In the genomic region with DNA sequence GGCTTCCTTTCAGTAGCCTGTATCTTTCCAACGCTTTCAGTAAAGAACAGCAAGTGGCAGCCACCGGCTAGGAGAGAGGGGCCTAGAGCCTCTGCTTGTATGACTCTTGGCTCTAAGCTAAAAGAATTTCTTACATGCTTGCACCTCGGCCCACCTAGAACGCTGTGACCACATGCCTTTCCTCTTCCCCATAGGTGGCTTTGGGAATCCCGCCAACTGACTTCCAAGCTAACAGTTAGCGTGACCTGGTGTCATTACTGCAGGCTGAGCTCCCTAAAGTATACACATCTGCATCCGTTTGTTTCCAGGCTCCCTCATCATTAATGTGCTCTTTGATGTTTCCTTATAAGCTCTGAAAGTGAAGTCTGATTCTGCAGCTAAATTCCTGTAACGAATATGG, we compare ENCODE assay signal across 16 mouse cellular contexts. TPM values are rescaled to one million over a fixed set of nuclear protein-coding genes. Genes with fewer than 3 reads are reported as not detected.
A peak's percentile ranks its signal among the peaks of the same experiment; 100 is the strongest.
DNase-seq lines count a peak whose midpoint lies in the region; ATAC-seq lines count a peak whose summit lies in the region.
"Had no signal": no experiment of that assay in that cellular context is flagged by ENCODE, and none has a peak within 500 bp of the region (broad histone marks: within the 10 kb centered on the region; RNA-seq: fewer than 3 reads in every experiment).

No protein-coding gene starts in this region.

- no peaks in the 10 kb centered on the region for H3K36me3 ChIP-seq in kidney, embryonic 15.5 days
- no peaks in the 10 kb centered on the region for H3K36me3 ChIP-seq in kidney, embryonic 16.5 days (ENCODE audit: insufficient read depth, low read length)
- H3K36me3 ChIP-seq in forebrain, embryonic 11.5 days (ENCODE audit: control insufficient read depth, insufficient read depth, low read length) = no peaks in the 10 kb centered on the region
- H3K36me3 ChIP-seq in hindbrain, embryonic 16.5 days (ENCODE audit: control insufficient read depth, insufficient read depth, low read length) = no peaks in the 10 kb centered on the region
- H3K36me3 ChIP-seq: liver, embryonic 15.5 days had no signal

- no peak overlapping the region for H3K4me3 ChIP-seq in kidney, embryonic 15.5 days (replicated peaks)
- no peak overlapping the region for H3K4me3 ChIP-seq in kidney, embryonic 16.5 days (ENCODE audit: low read length)
- H3K4me3 ChIP-seq in forebrain, embryonic 11.5 days (ENCODE audit: low read depth, low read length) = no peak overlapping the region
- H3K4me3 ChIP-seq in hindbrain, embryonic 16.5 days (ENCODE audit: low read length) = no peak overlapping the region

- H3K4me2 ChIP-seq in kidney, embryonic 15.5 days = 0 out of 2 replicates have a peak overlapping the region, but pooled peaks have one; percentile 78
- H3K4me2 ChIP-seq in kidney, embryonic 16.5 days (replicated peaks; ENCODE audit: low read depth, low read length) = no peak overlapping the region
- no peak overlapping the region for H3K4me2 ChIP-seq in forebrain, embryonic 11.5 days (ENCODE audit: low read depth, low read length, severe bottlenecking)
- H3K4me2 ChIP-seq in hindbrain, embryonic 16.5 days (ENCODE audit: low read length) = peak overlapping the region; percentile 66

- H3K9ac ChIP-seq in kidney, embryonic 15.5 days = no peak overlapping the region
- no peak overlapping the region for H3K9ac ChIP-seq in kidney, embryonic 16.5 days (replicated peaks; ENCODE audit: low read length)
- H3K9ac ChIP-seq in forebrain, embryonic 11.5 days (ENCODE audit: low read length) = peak overlapping the region; percentile 70
- H3K9ac ChIP-seq in hindbrain, embryonic 16.5 days (ENCODE audit: low read depth, low read length) = peak overlapping the region; percentile 61; the same call in 1 of the 2 replicates
- H3K9ac ChIP-seq: liver, embryonic 15.5 days had no signal

- H3K27me3 ChIP-seq in kidney, embryonic 15.5 days = no peaks in the 10 kb centered on the region
- no peaks in the 10 kb centered on the region for H3K27me3 ChIP-seq in kidney, embryonic 16.5 days (ENCODE audit: insufficient read depth, low read length)
- H3K27me3 ChIP-seq in forebrain, embryonic 11.5 days (ENCODE audit: control insufficient read depth, insufficient read depth, low read length) = no peaks in the 10 kb centered on the region
- H3K27me3 ChIP-seq in hindbrain, embryonic 16.5 days (replicated peaks; ENCODE audit: control insufficient read depth, insufficient read depth, low read length) = no peaks in the 10 kb centered on the region
- H3K27me3 ChIP-seq: Patski had no signal

- WGBS in kidney, embryonic 15.5 days = 78% methylated on average over 8 of the region's 8 CpGs
- 70% methylated on average over 8 of the region's 8 CpGs for WGBS in kidney, embryonic 16.5 days
- WGBS in forebrain, embryonic 11.5 days = 82% methylated on average over 8 of the region's 8 CpGs
- 72% methylated on average over 8 of the region's 8 CpGs for WGBS in hindbrain, embryonic 16.5 days

- no peak for ATAC-seq in kidney, embryonic 15.5 days (replicated peaks; ENCODE audit: low FRiP score)
- ATAC-seq in kidney, embryonic 16.5 days (ENCODE audit: low FRiP score, low TSS enrichment) = no peak
- no peak for ATAC-seq in forebrain, embryonic 11.5 days (replicated peaks; ENCODE audit: low FRiP score)
- ATAC-seq in hindbrain, embryonic 16.5 days = no peak

- no peaks in the 10 kb centered on the region for H3K9me3 ChIP-seq in kidney, embryonic 15.5 days (replicated peaks)
- H3K9me3 ChIP-seq in kidney, embryonic 16.5 days (ENCODE audit: low read length) = no peaks in the 10 kb centered on the region
- H3K9me3 ChIP-seq in forebrain, embryonic 11.5 days (ENCODE audit: control insufficient read depth, low read length) = no peaks in the 10 kb centered on the region
- no peaks in the 10 kb centered on the region for H3K9me3 ChIP-seq in hindbrain, embryonic 16.5 days (ENCODE audit: control insufficient read depth, low read length)
- H3K9me3 ChIP-seq: liver, embryonic 15.5 days had no signal

- H3K4me1 ChIP-seq in kidney, embryonic 15.5 days = peaks cover 21% of the 10 kb centered on the region
- peaks cover 8% of the 10 kb centered on the region for H3K4me1 ChIP-seq in kidney, embryonic 16.5 days (ENCODE audit: insufficient read depth, low read length)
- H3K4me1 ChIP-seq in forebrain, embryonic 11.5 days (replicated peaks; ENCODE audit: control insufficient read depth, insufficient read depth, low read length) = peaks cover 3% of the 10 kb centered on the region
- H3K4me1 ChIP-seq in hindbrain, embryonic 16.5 days (ENCODE audit: control insufficient read depth, insufficient read depth, low read depth, low read length) = peaks cover 22% of the 10 kb centered on the region

- no peak overlapping the region for H3K27ac ChIP-seq in kidney, embryonic 15.5 days
- H3K27ac ChIP-seq in kidney, embryonic 16.5 days (ENCODE audit: low read length) = no peak overlapping the region
- H3K27ac ChIP-seq in forebrain, embryonic 11.5 days (ENCODE audit: low read depth, low read length) = no peak overlapping the region
- peak overlapping the region; percentile 93 for H3K27ac ChIP-seq in hindbrain, embryonic 16.5 days (ENCODE audit: low read depth, low read length)
- H3K27ac ChIP-seq: liver, embryonic 15.5 days had no signal

- DNase-seq in forebrain, embryonic 11.5 days (ENCODE audit: low spot score) = no peak
- peak; percentile 15 for DNase-seq in naive thymus-derived CD4-positive, alpha-beta T cell, adult 2 months (ENCODE audit: low read depth)
- no peak for DNase-seq in heart, adult 18-20 months
- no peak for DNase-seq in lung, postnatal 10 days
- DNase-seq: adrenal gland, postnatal 10 days; gastrocnemius, postnatal 10 days; heart, postnatal 10 days; thymus, postnatal 14 days had no signal

RNA-seq across cellular contexts. Expression of a gene that starts 1.0 kb away (rescaled TPM):
- polyA plus RNA-seq in kidney, embryonic 15.5 days (2015; fragmentation: Nextera tagmentation; extraction: Ambion mirVana) = 42.6 and 45.2 TPM in 2 replicates
- polyA plus RNA-seq in kidney, embryonic 16.5 days (2015; fragmentation: Nextera tagmentation; extraction: Ambion mirVana) = 47.1 and 53.8 TPM in 2 replicates
- polyA plus RNA-seq in forebrain, embryonic 11.5 days (2014; fragmentation: Nextera tagmentation; extraction: Ambion mirVana) = 41.7 and 46.0 TPM in 2 replicates
- 35.2 and 36.2 TPM in 2 replicates for polyA plus RNA-seq in hindbrain, embryonic 16.5 days (2015; fragmentation: Nextera tagmentation; extraction: Ambion mirVana)
- 1 to 10 TPM; 6.3 to 7.5 TPM for total RNA-seq in heart, adult 18-20 months (2021)

RNA-seq across cellular contexts. Expression of a gene that starts 9.7 kb away (rescaled TPM):
- polyA plus RNA-seq in kidney, embryonic 15.5 days (2015; fragmentation: Nextera tagmentation; extraction: Ambion mirVana) = 54.1 and 63.6 TPM in 2 replicates
- polyA plus RNA-seq in kidney, embryonic 16.5 days (2015; fragmentation: Nextera tagmentation; extraction: Ambion mirVana) = 62.5 and 65.0 TPM in 2 replicates
- polyA plus RNA-seq in forebrain, embryonic 11.5 days (2014; fragmentation: Nextera tagmentation; extraction: Ambion mirVana) = 80.1 and 81.6 TPM in 2 replicates
- 63.3 and 73.1 TPM in 2 replicates for polyA plus RNA-seq in hindbrain, embryonic 16.5 days (2015; fragmentation: Nextera tagmentation; extraction: Ambion mirVana)
- total RNA-seq in heart, adult 18-20 months (2021) = 1 to 10 TPM; 5.7 to 6.0 TPM

RNA-seq across cellular contexts. Expression of a gene that starts 18.7 kb away (rescaled TPM):
- 141 and 161 TPM in 2 replicates for polyA plus RNA-seq in kidney, embryonic 15.5 days (2015; fragmentation: Nextera tagmentation; extraction: Ambion mirVana)
- 164 and 181 TPM in 2 replicates for polyA plus RNA-seq in kidney, embryonic 16.5 days (2015; fragmentation: Nextera tagmentation; extraction: Ambion mirVana)
- 66.1 and 71.9 TPM in 2 replicates for polyA plus RNA-seq in forebrain, embryonic 11.5 days (2014; fragmentation: Nextera tagmentation; extraction: Ambion mirVana)
- polyA plus RNA-seq in hindbrain, embryonic 16.5 days (2015; fragmentation: Nextera tagmentation; extraction: Ambion mirVana) = 49.6 and 67.9 TPM in 2 replicates
- total RNA-seq in heart, adult 18-20 months (2021) = 10 to 100 TPM; 12.5 to 13.3 TPM
- total RNA-seq: megakaryocyte-erythroid progenitor cell, adult 5-6 weeks had no signal
- polyA plus RNA-seq: CD4-positive, CD25-positive, alpha-beta regulatory T cell, adult 4 months; erythroblast, embryonic 14.5 days; Patski had no signal

RNA-seq across cellular contexts. Expression of a gene that starts 50.0 kb away (rescaled TPM):
- 0.30 and 1.1 TPM in 2 replicates for polyA plus RNA-seq in kidney, embryonic 15.5 days (2015; fragmentation: Nextera tagmentation; extraction: Ambion mirVana)
- 0.25 and 0.33 TPM in 2 replicates for polyA plus RNA-seq in kidney, embryonic 16.5 days (2015; fragmentation: Nextera tagmentation; extraction: Ambion mirVana)
- 1.3 TPM in 2 replicates for polyA plus RNA-seq in forebrain, embryonic 11.5 days (2014; fragmentation: Nextera tagmentation; extraction: Ambion mirVana)
- 30.4 and 32.4 TPM in 2 replicates for polyA plus RNA-seq in hindbrain, embryonic 16.5 days (2015; fragmentation: Nextera tagmentation; extraction: Ambion mirVana)
- under 1 TPM in 1 of 2 experiments, not detected in 1; 0.15 TPM for total RNA-seq in heart, adult 18-20 months (2021)
- total RNA-seq: megakaryocyte-erythroid progenitor cell, adult 5-6 weeks had no signal
- polyA plus RNA-seq: CD4-positive, CD25-positive, alpha-beta regulatory T cell, adult 4 months; erythroblast, embryonic 14.5 days; Patski had no signal

Comparison
In these comparisons a context has a peak if more than half of its experiments do, and no peak if none do; other contexts are left out.
1. H3K4me2 ChIP-seq: peak in kidney, embryonic 15.5 days (single experiment) and hindbrain, embryonic 16.5 days (single experiment); none in kidney, embryonic 16.5 days (single experiment) and forebrain, embryonic 11.5 days (single experiment).
2. H3K9ac ChIP-seq: peak in forebrain, embryonic 11.5 days (single experiment) and hindbrain, embryonic 16.5 days (single experiment); none in kidney, embryonic 15.5 days (single experiment) and kidney, embryonic 16.5 days (single experiment).